Mouse (Mus musculus) frontal cortex, postnatal 36 days (tissue): ENCODE data around the gene Spout1.

Source experiments
- DNase-seq, 2 experiments: peaks; one replicate each; pipeline ENCODE4 v3.0.0; 2022; ENCODE audit warnings: low spot score in 2 of 2

Gene Spout1

GRCm38 (mm10) chr2:30177700-30178675, at the start of gene Spout1:
TSS of gene Spout1 (minus strand) at chr2:30178459.
- DNase-seq = peak; percentile 92 to 96

- DNase-seq = no peak
Observed at GRCm38 (mm10) chr2:30216293-30216692, 38.0 kb upstream of the Spout1 start.

DNA sequence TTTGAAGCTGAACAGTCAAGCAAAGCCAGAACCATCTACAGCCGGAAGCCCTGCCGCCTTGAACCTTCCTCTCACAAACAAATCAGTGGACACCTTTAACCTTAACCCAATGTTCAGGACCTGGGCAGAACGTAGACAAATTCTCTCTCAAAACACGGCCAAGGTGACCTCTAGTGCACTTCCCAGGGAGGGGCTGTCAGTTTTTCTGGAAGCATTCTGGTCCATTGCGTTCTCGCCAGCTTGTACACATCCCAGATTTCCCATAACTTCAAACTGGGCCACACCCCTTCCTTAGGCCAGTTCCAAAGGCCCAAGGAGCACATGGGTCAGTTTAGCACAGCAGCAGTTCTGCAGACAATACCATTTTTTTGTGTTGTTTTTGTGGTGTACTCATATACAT, 37.2 kb upstream of the Spout1 start:
- DNase-seq = no peak

GRCm38 (mm10) chr2:30214745-30215144, 36.5 kb upstream of the Spout1 start:
- DNase-seq = no peak

DNA sequence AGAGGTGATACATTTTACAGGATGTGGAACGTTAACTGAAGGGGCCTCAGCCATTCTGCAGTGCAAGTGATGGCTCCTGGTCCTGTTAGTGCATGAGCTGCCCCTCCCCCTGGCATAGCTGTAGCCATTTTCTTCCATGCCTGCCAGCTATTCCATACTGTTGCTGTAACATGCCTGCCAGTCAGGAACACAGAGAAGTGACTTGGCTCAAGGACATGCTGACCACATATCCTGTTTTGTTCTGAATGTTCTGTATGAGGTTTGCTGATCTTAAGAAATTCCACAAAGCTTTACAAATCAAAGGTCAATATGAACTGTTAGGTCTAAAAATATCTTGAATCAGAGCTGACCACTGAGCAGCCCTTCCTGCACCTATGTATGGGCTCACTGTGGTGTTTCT, 34.7 kb upstream of the Spout1 start:
- DNase-seq = no peak

GRCm38 (mm10) chr2:30212169-30212545, 33.9 kb upstream of the Spout1 start:
- DNase-seq = no peak

DNA sequence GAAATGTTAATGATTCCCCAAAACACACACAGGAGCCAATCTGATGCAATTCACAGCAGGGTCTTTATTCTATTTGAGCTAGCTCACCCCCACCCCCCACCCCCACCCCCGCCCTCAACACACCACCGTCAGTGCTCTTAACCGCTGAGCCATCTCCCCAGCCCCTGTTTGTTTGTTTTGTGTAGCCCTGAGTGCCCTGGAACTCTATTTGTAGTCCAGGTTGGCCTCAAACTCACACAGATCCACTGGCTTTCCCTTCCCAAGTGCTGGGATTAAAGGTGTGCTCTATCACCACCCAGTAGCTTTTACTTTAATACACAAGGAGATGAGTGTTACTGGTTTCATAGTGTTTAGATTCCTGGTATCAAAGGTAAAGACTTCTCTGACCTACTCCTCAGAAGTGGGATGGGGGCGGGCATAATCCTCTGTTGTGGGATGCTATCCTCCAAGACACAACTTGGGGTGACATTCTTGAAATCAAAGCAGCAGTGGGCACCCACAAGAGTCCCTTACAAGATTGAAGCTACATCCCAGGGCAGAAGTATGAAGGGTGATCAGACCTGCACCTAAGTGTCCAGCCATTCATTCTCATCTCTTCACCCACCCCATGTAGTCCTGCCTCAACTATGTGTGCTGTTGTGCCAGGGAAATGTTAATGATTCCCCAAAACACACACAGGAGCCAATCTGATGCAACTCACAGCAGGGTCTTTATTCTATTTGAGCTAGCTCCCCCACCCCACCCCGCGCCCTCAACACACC, 33.3 kb upstream of the Spout1 start:
- no peak for DNase-seq

GRCm38 (mm10) chr2:30207886-30208285, 29.6 kb upstream of the Spout1 start:
- no peak for DNase-seq

GRCm38 (mm10) chr2:30207401-30207800, 29.1 kb upstream of the Spout1 start:
- DNase-seq = no peak

GRCm38 (mm10) chr2:30205629-30206357, 27.5 kb upstream of the Spout1 start, which contains the start of gene Kyat1:
TSS of gene Kyat1 (minus strand) at chr2:30205847.
- DNase-seq = peak; percentile 89 to 95

GRCm38 (mm10) chr2:30205255-30205628, 27.0 kb upstream of the Spout1 start:
- DNase-seq = no peak

GRCm38 (mm10) chr2:30203439-30203838, 25.2 kb upstream of the Spout1 start:
- DNase-seq = no peak

DNA sequence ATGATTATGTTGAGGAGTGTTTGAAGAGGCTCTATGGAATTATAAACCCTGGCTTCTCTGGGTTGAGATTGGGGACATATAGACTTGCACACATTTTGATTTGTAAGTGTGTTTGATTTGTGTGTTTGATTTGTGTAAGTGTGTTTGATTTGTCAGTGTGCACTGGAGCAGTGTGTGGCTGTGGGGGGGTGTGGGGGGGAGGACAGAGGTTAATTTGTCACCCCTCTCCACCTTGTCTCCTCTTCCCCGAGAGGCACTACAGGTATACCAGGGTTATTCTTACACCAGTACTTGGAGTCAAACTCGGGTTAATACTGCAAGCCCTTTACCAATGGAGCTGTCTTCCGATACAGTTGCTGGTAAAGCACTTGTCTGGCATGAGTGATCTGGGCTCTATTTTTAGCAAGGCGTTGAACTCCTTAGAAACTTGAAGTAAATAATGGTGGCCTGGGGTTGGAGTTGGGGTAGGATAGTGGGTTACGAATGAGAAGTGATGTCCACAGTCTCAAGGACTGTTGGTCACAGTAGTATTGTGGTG, 22.2 kb upstream of the Spout1 start:
- DNase-seq = no peak

GRCm38 (mm10) chr2:30199984-30200383, 21.7 kb upstream of the Spout1 start:
- no peak for DNase-seq

DNA sequence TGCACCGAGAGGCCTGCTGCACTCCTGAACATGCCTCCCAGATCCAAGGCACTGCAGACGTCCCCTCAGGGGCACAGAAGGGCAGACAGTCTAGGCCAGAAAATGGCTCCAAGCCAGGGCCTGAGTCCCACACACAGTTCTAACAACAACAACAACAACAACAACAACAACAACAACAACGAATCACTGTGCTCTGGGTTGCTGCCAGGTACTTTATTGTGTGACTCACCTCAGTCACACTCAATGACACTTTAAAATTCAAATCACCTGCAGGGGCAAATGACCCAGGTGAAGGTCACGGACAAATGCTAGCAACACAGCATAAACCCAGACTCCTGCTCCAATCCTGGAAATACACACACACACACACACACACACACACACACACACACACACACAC, 19.8 kb upstream of the Spout1 start:
- no peak for DNase-seq

- no peak for DNase-seq
Observed at GRCm38 (mm10) chr2:30194656-30195055, 16.4 kb upstream of the Spout1 start.

DNA sequence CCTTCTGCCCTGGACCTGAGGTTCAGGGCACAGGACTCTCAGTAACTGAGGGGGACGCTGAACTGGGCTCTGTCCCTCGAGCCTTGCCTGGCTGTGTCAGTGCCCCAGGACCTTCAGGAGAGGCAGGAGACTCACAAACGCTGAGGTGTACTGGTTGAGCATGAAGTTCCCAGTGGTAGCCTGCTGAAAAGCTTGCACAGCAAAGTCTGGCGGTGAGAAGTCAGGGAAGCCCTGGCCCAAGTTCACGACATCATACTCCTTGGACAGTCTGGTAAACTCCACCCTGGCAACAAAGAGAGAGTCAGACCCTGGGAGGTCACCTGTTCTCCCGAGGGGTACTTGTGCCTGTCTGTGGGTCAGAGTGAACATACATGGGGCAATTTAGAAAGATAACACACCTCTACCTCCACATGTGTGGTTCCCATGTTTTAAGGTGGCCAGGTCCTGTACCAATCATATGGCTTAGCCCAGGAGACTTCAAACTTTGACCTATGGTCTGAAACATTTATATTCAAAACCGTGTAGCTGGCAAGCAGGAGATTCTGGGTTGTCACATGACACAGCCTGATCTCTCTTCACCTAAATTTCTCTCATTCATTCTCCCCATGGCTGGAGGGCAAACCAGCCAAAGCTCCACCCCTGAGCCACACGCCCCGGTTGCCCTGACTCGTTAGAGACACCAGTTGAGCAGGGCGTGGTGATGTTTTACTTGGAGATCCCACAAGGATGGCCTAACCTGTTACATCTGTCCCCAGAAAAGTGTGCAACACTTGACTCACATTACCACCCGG, 13.7 kb upstream of the Spout1 start:
- DNase-seq = no peak

- DNase-seq = no peak
Observed at GRCm38 (mm10) chr2:30185681-30186080, 7.4 kb upstream of the Spout1 start.

DNA sequence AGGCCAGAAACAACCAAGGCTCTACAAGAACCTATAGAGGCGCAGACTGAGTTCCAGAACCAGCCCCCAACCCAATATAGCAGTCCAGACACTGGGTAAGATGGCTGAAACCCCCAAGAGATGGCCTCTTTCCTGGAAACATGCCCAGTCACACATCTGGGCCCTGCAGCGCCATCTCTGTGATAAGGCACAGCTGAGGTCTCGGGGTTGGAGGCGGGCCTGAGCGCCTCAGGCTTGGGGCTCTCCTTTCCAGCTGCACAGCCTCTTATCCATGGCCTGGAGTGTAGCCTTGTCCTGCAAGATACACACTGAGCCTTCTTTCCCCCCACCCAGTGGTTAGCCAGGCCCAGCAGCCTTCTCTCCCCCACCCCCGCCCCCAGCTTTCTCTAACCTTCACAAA, 7.0 kb upstream of the Spout1 start:
- no peak for DNase-seq

- DNase-seq = no peak
Observed at GRCm38 (mm10) chr2:30183721-30184120, 5.5 kb upstream of the Spout1 start.

GRCm38 (mm10) chr2:30182424-30182823, 4.2 kb upstream of the Spout1 start:
- no peak for DNase-seq
